Mouse (Mus musculus) ES-E14 (cell line): ENCODE results near the gene Lrrc9.

Source experiments
- CHD2 ChIP-seq: IDR thresholded peaks from 2 replicates; pipeline ENCODE4 v1.6.1; 2014; ENCODE audit warnings: mild to moderate bottlenecking, low read depth, low read length, inconsistent platforms
- MAFK ChIP-seq: IDR thresholded peaks from 2 replicates; pipeline ENCODE4 v1.6.1; 2014; ENCODE audit warnings: mild to moderate bottlenecking, low read depth, low read length, inconsistent platforms; ENCODE audit not compliant: insufficient read depth
- ZNF384 ChIP-seq: IDR thresholded peaks from 2 replicates; pipeline ENCODE4 v1.6.1; 2012; ENCODE audit warnings: low read depth, low read length, inconsistent platforms

DNA sequence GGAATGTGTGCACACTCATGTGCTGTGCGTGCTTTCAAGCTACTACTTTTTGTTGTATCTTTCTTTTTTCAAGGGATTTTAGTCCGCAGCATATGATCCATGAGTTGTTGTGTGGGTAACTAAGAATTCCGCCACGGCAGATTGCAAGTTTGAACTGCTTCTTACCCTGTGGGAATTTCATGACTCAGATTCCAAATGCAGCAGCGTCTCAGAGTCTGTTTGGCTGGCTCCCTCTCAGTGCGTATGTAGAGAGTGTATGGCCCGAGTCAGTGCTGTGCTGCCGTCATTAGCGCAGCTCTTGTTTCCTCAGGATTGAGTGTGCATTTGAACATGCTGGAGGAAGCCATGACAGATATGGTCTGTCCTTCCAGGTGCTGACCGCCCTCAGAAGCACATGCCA lies 96.9 kb downstream of the Lrrc9 start:
- TF ChIP-seq ZNF384: no peak
- no peak for TF ChIP-seq CHD2
- no peak for TF ChIP-seq MAFK
